Mouse (Mus musculus): Measurements from ENCODE around the gene Xlr4b.
"Not testable (repeated sequence)": the region's sequence is repeated elsewhere in the genome, so short reads cannot be mapped to it uniquely, and the experiment has no call there.

Gene Xlr4b

GRCm38 (mm10) chrX:73213819-73214564, at the start of gene Xlr4b:
Xlr4b (plus strand) TSS chrX:73214333.
- DNase-seq (ENCODE audit: low spot score in 2 of 2) = not testable (repeated sequence)

- not testable (repeated sequence) for DNase-seq (ENCODE audit: low spot score in 2 of 2)
Observed at GRCm38 (mm10) chrX:73176889-73177288, 37.2 kb upstream of the Xlr4b start, which contains the start of gene Spin2d. Spin2d (minus strand) TSS chrX:73176989.

DNA sequence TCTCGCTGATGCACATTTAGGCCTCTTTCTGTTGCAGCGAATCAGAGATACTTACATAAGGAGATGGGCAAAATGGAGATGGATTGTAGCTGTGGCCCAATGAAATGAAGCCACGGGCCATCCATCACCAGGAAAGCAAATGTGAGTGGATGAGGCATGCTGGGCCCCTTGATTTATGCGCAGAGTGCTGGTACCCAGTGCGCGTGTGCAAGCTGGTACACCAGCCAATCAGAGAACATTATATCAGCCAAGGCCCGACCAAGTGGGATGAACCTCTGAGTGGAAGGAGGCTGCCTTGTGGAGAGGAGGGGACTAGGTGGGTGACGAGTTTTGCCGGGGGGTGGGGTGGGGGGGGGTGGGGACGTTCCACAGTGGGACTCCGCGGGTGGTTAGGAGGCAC, 22.2 kb upstream of the Xlr4b start, which contains the start of gene Xlr3b:
TSS of gene Xlr3b (plus strand) at position 274 of the 400 bp plus-strand sequence.
- peak in 1 of 2 experiments; percentile 0 for DNase-seq (ENCODE audit: low spot score in 2 of 2)

DNA sequence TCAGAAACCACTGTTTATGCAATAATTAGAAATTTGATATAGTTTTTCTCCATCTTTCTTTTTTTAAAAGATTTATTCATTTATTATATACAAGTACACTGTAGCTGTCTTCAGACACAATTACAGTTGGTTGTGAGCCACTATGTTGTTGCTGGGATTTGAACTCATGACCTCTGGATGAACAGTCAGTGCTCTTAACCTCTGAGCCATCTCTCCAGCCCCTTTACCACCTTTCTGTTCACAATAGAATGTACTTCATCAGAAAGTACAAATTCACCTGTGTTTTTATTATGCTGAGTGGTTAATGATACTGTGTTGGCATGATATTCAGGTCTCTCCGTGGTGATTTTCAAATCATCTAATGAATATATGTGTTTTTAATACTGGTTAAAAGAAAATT, 11.2 kb downstream of the Xlr4b start:
- no peak for DNase-seq (ENCODE audit: low spot score in 2 of 2)

GRCm38 (mm10) chrX:73227914-73228605, 13.9 kb downstream of the Xlr4b start, which contains the start of gene F8a:
F8a (plus strand) TSS chrX:73228291.
- peak; percentile 65 to 73 for DNase-seq (ENCODE audit: low spot score in 2 of 2)

GRCm38 (mm10) chrX:73228606-73229214, 14.6 kb downstream of the Xlr4b start:
- no peak for DNase-seq (ENCODE audit: low spot score in 2 of 2)

GRCm38 (mm10) chrX:73229288-73229687, 15.2 kb downstream of the Xlr4b start:
- DNase-seq (ENCODE audit: low spot score in 2 of 2) = no peak

GRCm38 (mm10) chrX:73242821-73243325, 28.7 kb downstream of the Xlr4b start, which contains the start of gene Xlr4c:
Xlr4c (minus strand) TSS chrX:73243130.
- DNase-seq (ENCODE audit: low spot score in 2 of 2) = not testable (repeated sequence)

DNA sequence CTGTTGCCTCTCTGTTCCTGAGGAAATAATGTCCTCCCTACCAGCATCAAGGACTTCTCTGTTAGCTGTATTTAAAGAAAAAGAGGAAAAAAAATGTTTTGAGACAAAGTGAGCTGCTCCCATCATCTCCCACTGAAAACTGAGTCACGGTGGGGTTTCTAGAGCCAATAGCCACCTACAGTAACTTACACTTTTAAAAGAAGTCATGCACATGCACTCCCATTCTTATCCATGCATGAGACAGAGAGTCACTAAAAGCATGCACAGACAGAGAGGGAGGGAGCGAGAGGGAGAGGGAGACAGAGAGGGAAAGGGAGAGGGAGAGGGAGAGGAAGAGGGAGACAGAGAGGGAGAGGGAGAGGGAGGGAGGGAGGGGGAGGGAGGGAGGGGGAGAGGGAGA, 48.3 kb downstream of the Xlr4b start:
- DNase-seq (ENCODE audit: low spot score in 2 of 2) = not testable (repeated sequence)

DNA sequence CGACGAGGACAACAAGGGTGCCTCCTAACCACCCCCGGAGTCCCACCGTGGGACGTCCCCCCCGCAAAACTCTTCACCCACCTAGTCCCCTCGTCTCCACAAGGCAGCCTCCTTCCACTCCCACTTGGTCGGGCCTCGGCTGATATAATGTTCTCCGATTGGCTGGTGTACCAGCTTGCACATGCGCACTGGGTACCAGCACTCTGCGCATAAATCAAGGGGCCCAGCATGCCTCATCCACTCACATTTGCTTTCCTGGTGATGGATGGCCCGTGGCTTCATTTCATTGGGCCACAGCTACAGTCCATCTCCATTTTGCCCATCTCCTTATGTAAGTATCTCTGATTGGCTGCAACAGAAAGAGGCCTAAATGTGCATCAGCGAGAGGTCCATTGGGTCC, 51.1 kb downstream of the Xlr4b start, which contains the start of gene Xlr3c:
TSS of gene Xlr3c (minus strand) at position 121 of the 400 bp plus-strand sequence.
- DNase-seq (ENCODE audit: low spot score in 2 of 2) = not testable (repeated sequence)
